Comparison of ENCODE assay signal across 8 mouse cellular contexts in the genomic region with DNA sequence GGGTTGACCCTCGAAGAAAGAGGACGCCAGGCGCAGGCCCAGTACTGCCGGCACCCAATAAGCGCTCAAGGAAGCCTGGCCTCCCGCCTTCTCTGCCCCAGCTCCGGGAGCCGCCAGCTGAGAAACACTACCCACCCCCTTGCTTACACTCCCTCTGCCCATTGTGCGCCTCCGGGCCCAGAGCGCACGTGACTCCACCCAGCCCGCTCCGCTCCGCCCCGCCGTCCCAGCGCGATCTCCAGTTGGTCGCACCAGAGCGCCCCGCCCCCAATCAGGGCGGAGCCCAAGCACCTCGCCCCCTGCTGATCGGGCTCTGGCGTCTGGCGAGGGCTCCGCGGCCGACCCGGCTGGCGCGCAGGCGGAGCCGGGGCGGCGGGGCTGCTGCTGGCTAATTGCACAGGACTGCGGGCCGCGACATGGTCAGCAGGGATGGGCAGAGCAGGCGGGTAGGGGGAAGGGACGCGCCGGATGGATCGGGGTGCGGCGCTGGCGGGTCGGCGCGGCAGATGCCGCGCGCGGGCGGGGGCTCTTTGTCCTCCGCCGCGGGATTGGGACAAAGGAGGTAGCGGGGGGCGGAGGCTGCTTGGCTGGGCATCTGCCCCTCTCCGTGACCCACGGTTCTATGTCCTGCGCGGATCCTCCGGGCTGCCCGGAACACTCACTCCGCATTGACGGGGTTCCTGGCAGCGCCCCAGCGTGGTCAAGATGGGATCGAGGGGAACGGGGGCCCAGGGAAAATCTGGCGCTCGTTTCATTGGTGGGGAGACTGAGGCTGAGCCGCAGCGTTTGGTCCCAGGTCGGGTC. TPM values are rescaled to one million over a fixed set of nuclear protein-coding genes. Genes with fewer than 3 reads are reported as not detected.
A peak's percentile ranks its signal among the peaks of the same experiment; 100 is the strongest.
DNase-seq lines count a peak whose midpoint lies in the region; ATAC-seq and TF ChIP-seq lines count a peak whose summit lies in the region.

A gene (minus strand): TSS at position 129 of the 804 bp plus-strand sequence.

- peak within 1 kb of the TSS; percentile 94 for H3K9ac ChIP-seq in embryonic facial prominence, embryonic 14.5 days (ENCODE audit: low read depth, low read length)
- H3K9ac ChIP-seq in heart, adult 2 months (ENCODE audit: low read depth, low read length) = peak within 1 kb of the TSS; percentile 94
- H3K9ac ChIP-seq in limb, embryonic 13.5 days = peak within 1 kb of the TSS; percentile 97
- peak within 1 kb of the TSS; percentile 96 for H3K9ac ChIP-seq in midbrain, embryonic 16.5 days (ENCODE audit: low read depth, low read length)

- TF ChIP-seq POLR2A in heart, adult 2 months (IDR thresholded peaks at IDR 0.05; ENCODE audit: insufficient read depth, low read depth, low read length) = peak; percentile 67

- peak within 1 kb of the TSS; percentile 84 for H3K4me3 ChIP-seq in embryonic facial prominence, embryonic 14.5 days (ENCODE audit: low read depth, low read length)
- H3K4me3 ChIP-seq in heart, adult 2 months = peak within 1 kb of the TSS; percentile 88
- H3K4me3 ChIP-seq in limb, embryonic 13.5 days = peak within 1 kb of the TSS; percentile 82
- peak within 1 kb of the TSS; percentile 76 for H3K4me3 ChIP-seq in midbrain, embryonic 16.5 days (ENCODE audit: low read depth, low read length)

- DNase-seq in 3T3-L1 (ENCODE audit: low read depth, low spot score) = peak; percentile 99
- DNase-seq in adrenal gland, postnatal 4 days (ENCODE audit: low spot score in 2 of 2) = peak; percentile 93 to 95
- DNase-seq in embryonic facial prominence, embryonic 14.5 days (ENCODE audit: low spot score) = peak; percentile 99
- peak; percentile 98 to 99 for DNase-seq in heart, adult 2 months
- DNase-seq in kidney, adult 8-10 months = peak; percentile 98 to 99
- DNase-seq in spleen, postnatal 10 days (ENCODE audit: low spot score in 2 of 2) = peak; percentile 75 to 96

- peak within 1 kb of the TSS; percentile 92 for H3K27ac ChIP-seq in embryonic facial prominence, embryonic 14.5 days (replicated peaks; ENCODE audit: low read depth, low read length)
- H3K27ac ChIP-seq in heart, adult 2 months = peak within 1 kb of the TSS; percentile 95
- peak within 1 kb of the TSS; percentile 92 for H3K27ac ChIP-seq in limb, embryonic 13.5 days
- peak within 1 kb of the TSS; percentile 97 for H3K27ac ChIP-seq in midbrain, embryonic 16.5 days (ENCODE audit: low read length)

- H3K79me2 ChIP-seq in heart, adult 2 months (replicated peaks; ENCODE audit: control insufficient read depth, insufficient read depth, low read length) = no peaks in the 10 kb centered on the region

- peaks cover 40% of the 10 kb centered on the region for H3K4me1 ChIP-seq in embryonic facial prominence, embryonic 14.5 days (ENCODE audit: control insufficient read depth, insufficient read depth, low read length)
- H3K4me1 ChIP-seq in heart, adult 2 months (ENCODE audit: control insufficient read depth, insufficient read depth, low read length) = peaks cover 30% of the 10 kb centered on the region
- peaks cover 64% of the 10 kb centered on the region for H3K4me1 ChIP-seq in limb, embryonic 13.5 days
- H3K4me1 ChIP-seq in midbrain, embryonic 16.5 days (ENCODE audit: control insufficient read depth, insufficient read depth, low read length) = peaks cover 42% of the 10 kb centered on the region

- intact Hi-C loops in heart, adult 2 months (cut with DNase I) = loop anchor here (2.0 kb wide), 2 partner anchors 29 to 67 kb away; no protein-coding TSS in a partner anchor

- peak within 1 kb of the TSS; percentile 60 for H3K4me2 ChIP-seq in embryonic facial prominence, embryonic 14.5 days (ENCODE audit: low read depth, low read length)
- peak within 1 kb of the TSS; percentile 84 for H3K4me2 ChIP-seq in limb, embryonic 13.5 days (replicated peaks)
- peak within 1 kb of the TSS; percentile 73 for H3K4me2 ChIP-seq in midbrain, embryonic 16.5 days (ENCODE audit: low read length)

- no peak for TF ChIP-seq EP300 in heart, adult 2 months (IDR thresholded peaks at IDR 0.05; ENCODE audit: insufficient read depth, low read depth, low read length)

- H3K9me3 ChIP-seq in embryonic facial prominence, embryonic 14.5 days (ENCODE audit: control insufficient read depth, low read length) = no peaks in the 10 kb centered on the region
- no peaks in the 10 kb centered on the region for H3K9me3 ChIP-seq in limb, embryonic 13.5 days
- H3K9me3 ChIP-seq in midbrain, embryonic 16.5 days (replicated peaks; ENCODE audit: control insufficient read depth, low read length, poor library complexity, severe bottlenecking) = no peaks in the 10 kb centered on the region

- H3K36me3 ChIP-seq in embryonic facial prominence, embryonic 14.5 days (ENCODE audit: control insufficient read depth, insufficient read depth, low read length) = peaks cover 4% of the 10 kb centered on the region; the same call in 1 of the 2 replicates
- peaks cover 3% of the 10 kb centered on the region for H3K36me3 ChIP-seq in heart, adult 2 months (ENCODE audit: control insufficient read depth, insufficient read depth, low read length)
- peaks cover 6% of the 10 kb centered on the region for H3K36me3 ChIP-seq in limb, embryonic 13.5 days
- no peaks in the 10 kb centered on the region for H3K36me3 ChIP-seq in midbrain, embryonic 16.5 days (ENCODE audit: control insufficient read depth, insufficient read depth, low read length)

- TF ChIP-seq CTCF in heart, adult 2 months (IDR thresholded peaks at IDR 0.05) = peak; percentile 51

- peak; percentile 98 for ATAC-seq in embryonic facial prominence, embryonic 14.5 days (ENCODE audit: low read depth)
- ATAC-seq in limb, embryonic 13.5 days (ENCODE audit: low FRiP score, low read depth) = peak; percentile 98
- ATAC-seq in midbrain, embryonic 16.5 days = peak; percentile 98

- H3K27me3 ChIP-seq in embryonic facial prominence, embryonic 14.5 days (replicated peaks; ENCODE audit: control insufficient read depth, insufficient read depth, low read length) = no peaks in the 10 kb centered on the region
- H3K27me3 ChIP-seq in heart, adult 2 months (ENCODE audit: control insufficient read depth, insufficient read depth, low read length) = no peaks in the 10 kb centered on the region
- H3K27me3 ChIP-seq in limb, embryonic 13.5 days = no peaks in the 10 kb centered on the region
- H3K27me3 ChIP-seq in midbrain, embryonic 16.5 days (ENCODE audit: control insufficient read depth, insufficient read depth, low read depth, low read length) = no peaks in the 10 kb centered on the region

- WGBS in embryonic facial prominence, embryonic 14.5 days = 2% methylated on average over 41 of the region's 78 CpGs
- WGBS in heart, adult 2 months = under 1% methylated on average over 78 of the region's 78 CpGs
- WGBS in limb, embryonic 13.5 days = under 1% methylated on average over 78 of the region's 78 CpGs
- under 1% methylated on average over 72 of the region's 78 CpGs for WGBS in midbrain, embryonic 16.5 days

RNA-seq across cellular contexts. Expression of the gene that starts here (rescaled TPM):
- 10 to 100 TPM; 62.0 to 67.0 TPM for total RNA-seq in adrenal gland, postnatal 4 days (2021)
- polyA plus RNA-seq in embryonic facial prominence, embryonic 14.5 days (2014; fragmentation: Nextera tagmentation; extraction: Ambion mirVana) = 88.9 and 101 TPM in 2 replicates
- 10 to 100 TPM; 19.6 to 25.0 TPM for total RNA-seq in heart, adult 2 months (2021)
- 38.1 and 47.3 TPM in 2 replicates for polyA plus RNA-seq in heart, adult 2 months (2012; rRNA removed)
- 103 and 105 TPM in 2 replicates for polyA plus RNA-seq in limb, embryonic 13.5 days (2015; fragmentation: Nextera tagmentation; extraction: Ambion mirVana)
- polyA plus RNA-seq in midbrain, embryonic 16.5 days (2015; fragmentation: Nextera tagmentation; extraction: Ambion mirVana) = 22.7 and 25.4 TPM in 2 replicates

Comparison
In these comparisons a context has a peak if more than half of its experiments do, and no peak if none do; other contexts are left out.
1. Peak in every context shown above with its lines: DNase-seq, ATAC-seq, H3K4me3 ChIP-seq and H3K27ac ChIP-seq.